Mouse (Mus musculus): ENCODE data around the gene Olfr156. TPM values are rescaled to one million over a fixed set of nuclear protein-coding genes. Genes with fewer than 3 reads are reported as not detected.

Gene Olfr156
- polyA plus RNA-seq, 1 experiment from 2014 or later: not detected

- 18% methylated on average over 2 of the region's 2 CpGs for WGBS (ENCODE audit: insufficient replicate concordance)
- Histone ChIP-seq H3K27ac (ENCODE audit: low read depth, low read length) (no peak overlapping the region), H3K36me3 (ENCODE audit: control insufficient read depth, insufficient read depth, low read length) (no peaks in the 10 kb centered on the region), H3K4me2 (no peak overlapping the region), H3K9me3 (replicated peaks; ENCODE audit: control insufficient read depth, low read length) (no peaks in the 10 kb centered on the region), H3K27me3 (ENCODE audit: control insufficient read depth, insufficient read depth, low read length) (no peaks in the 10 kb centered on the region), H3K4me3 (ENCODE audit: low read depth, low read length) (no peak overlapping the region), H3K4me1 (ENCODE audit: control insufficient read depth, insufficient read depth, low read length) (no peaks in the 10 kb centered on the region; the same call in 1 of the 2 replicates), H3K9ac (ENCODE audit: low read depth, low read length) (no peak overlapping the region)
- ATAC-seq (replicated peaks; ENCODE audit: insufficient number of reproducible peaks, low FRiP score, low TSS enrichment): no peak
Observed at GRCm38 (mm10) chr4:43772304-43772703, 51.4 kb downstream of the Olfr156 start.

DNA sequence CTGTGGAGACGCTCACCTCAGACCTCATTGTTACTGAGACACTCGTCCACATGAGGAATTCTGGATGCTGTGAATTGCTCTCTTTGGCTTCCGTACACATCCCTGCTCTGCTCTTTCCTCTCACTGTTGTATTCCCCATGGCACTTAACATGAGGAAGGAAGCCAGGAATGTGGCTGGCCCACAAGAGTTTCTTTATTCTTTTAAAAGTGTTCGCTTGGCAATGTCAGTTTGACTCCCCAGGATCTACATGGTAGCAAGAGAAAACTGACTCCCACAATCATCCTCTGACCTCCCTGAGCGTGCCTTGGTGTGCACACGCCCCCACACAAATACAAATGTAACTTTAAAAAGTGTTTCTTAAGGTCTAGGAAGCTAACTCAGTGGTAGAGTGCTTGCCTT is 52.1 kb downstream of the Olfr156 start:
- no peaks in the 10 kb centered on the region for H3K27me3 ChIP-seq (ENCODE audit: control insufficient read depth, insufficient read depth, low read length)
- no peak overlapping the region for H3K27ac ChIP-seq (ENCODE audit: low read depth, low read length)
- 53% methylated on average over 6 of the region's 6 CpGs for WGBS (ENCODE audit: insufficient replicate concordance)
- no peak overlapping the region for H3K9ac ChIP-seq (ENCODE audit: low read depth, low read length)
- H3K36me3 ChIP-seq (ENCODE audit: control insufficient read depth, insufficient read depth, low read length): no peaks in the 10 kb centered on the region
- no peak overlapping the region for H3K4me3 ChIP-seq (ENCODE audit: low read depth, low read length)
- no peak overlapping the region for H3K4me2 ChIP-seq
- ATAC-seq (replicated peaks; ENCODE audit: insufficient number of reproducible peaks, low FRiP score, low TSS enrichment): no peak
- H3K4me1 ChIP-seq (ENCODE audit: control insufficient read depth, insufficient read depth, low read length): no peaks in the 10 kb centered on the region; the same call in 1 of the 2 replicates
- no peaks in the 10 kb centered on the region for H3K9me3 ChIP-seq (replicated peaks; ENCODE audit: control insufficient read depth, low read length)

- Histone ChIP-seq H3K9me3 (replicated peaks; ENCODE audit: control insufficient read depth, low read length) (no peaks in the 10 kb centered on the region), H3K27me3 (ENCODE audit: control insufficient read depth, insufficient read depth, low read length) (no peaks in the 10 kb centered on the region), H3K4me2 (no peak within 1 kb of the TSS), H3K4me3 (ENCODE audit: low read depth, low read length) (no peak within 1 kb of the TSS), H3K9ac (ENCODE audit: low read depth, low read length) (no peak within 1 kb of the TSS), H3K27ac (ENCODE audit: low read depth, low read length) (no peak within 1 kb of the TSS), H3K4me1 (ENCODE audit: control insufficient read depth, insufficient read depth, low read length) (no peaks in the 10 kb centered on the region; the same call in 1 of the 2 replicates), H3K36me3 (ENCODE audit: control insufficient read depth, insufficient read depth, low read length) (no peaks in the 10 kb centered on the region)
- no peak for ATAC-seq (replicated peaks; ENCODE audit: insufficient number of reproducible peaks, low FRiP score, low TSS enrichment)
- WGBS (ENCODE audit: insufficient replicate concordance): 68% methylated on average over 6 of the region's 6 CpGs
Observed at GRCm38 (mm10) chr4:43770909-43771308, 52.8 kb downstream of the Olfr156 start, which contains the start of gene Olfr159. Olfr159 (minus strand) TSS chr4:43771009.

Other genes with a start within 250 kb of the Olfr156 start
- gene Rgp1, start 245.2 kb downstream of the Olfr156 start, polyA plus RNA-seq (2014; fragmentation: Nextera tagmentation; extraction: Ambion mirVana): 20.1 and 32.5 TPM in 2 replicates
- 14.3 and 18.4 TPM in 2 replicates for gene Gba2, start 245.0 kb downstream of the Olfr156 start, polyA plus RNA-seq (2014; fragmentation: Nextera tagmentation; extraction: Ambion mirVana)
- gene Msmp, start 239.4 kb downstream of the Olfr156 start, polyA plus RNA-seq (2014; fragmentation: Nextera tagmentation; extraction: Ambion mirVana): not detected in 2 replicates
- gene Npr2, start 192.0 kb downstream of the Olfr156 start, polyA plus RNA-seq (2014; fragmentation: Nextera tagmentation; extraction: Ambion mirVana): 7.2 and 7.8 TPM in 2 replicates
- gene Spag8, start 170.3 kb downstream of the Olfr156 start, polyA plus RNA-seq (2014; fragmentation: Nextera tagmentation; extraction: Ambion mirVana): 0.29 and 0.38 TPM in 2 replicates
- 128 and 131 TPM in 2 replicates for gene Hint2, start 167.4 kb downstream of the Olfr156 start, polyA plus RNA-seq (2014; fragmentation: Nextera tagmentation; extraction: Ambion mirVana)
- 2.7 and 3.3 TPM in 2 replicates for gene Tmem8b, start 154.9 kb downstream of the Olfr156 start, polyA plus RNA-seq (2014; fragmentation: Nextera tagmentation; extraction: Ambion mirVana)
- gene Fam221b, start 154.8 kb downstream of the Olfr156 start, polyA plus RNA-seq (2014; fragmentation: Nextera tagmentation; extraction: Ambion mirVana): 3.4 and 3.9 TPM in 2 replicates
- not detected in 2 replicates for gene Olfr70, start 123.1 kb downstream of the Olfr156 start, polyA plus RNA-seq (2014; fragmentation: Nextera tagmentation; extraction: Ambion mirVana)
- gene Olfr71, start 113.6 kb downstream of the Olfr156 start, polyA plus RNA-seq (2014; fragmentation: Nextera tagmentation; extraction: Ambion mirVana): not detected in 2 replicates
- gene Hrct1, start 96.7 kb downstream of the Olfr156 start, polyA plus RNA-seq (2014; fragmentation: Nextera tagmentation; extraction: Ambion mirVana): 0.59 and 0.99 TPM in 2 replicates
- 0.16 and 0.24 TPM in 2 replicates for gene Spaar, start 93.9 kb downstream of the Olfr156 start, polyA plus RNA-seq (2014; fragmentation: Nextera tagmentation; extraction: Ambion mirVana)
- not detected in 2 replicates for gene Olfr159, start 52.9 kb downstream of the Olfr156 start, polyA plus RNA-seq (2014; fragmentation: Nextera tagmentation; extraction: Ambion mirVana)
- gene Olfr157, start 16.3 kb upstream of the Olfr156 start, polyA plus RNA-seq (2014; fragmentation: Nextera tagmentation; extraction: Ambion mirVana): 0.03 TPM in 2 replicates
- not detected in 2 replicates for gene Olfr155, start 27.7 kb upstream of the Olfr156 start, polyA plus RNA-seq (2014; fragmentation: Nextera tagmentation; extraction: Ambion mirVana)
- gene Reck, start 51.6 kb upstream of the Olfr156 start, polyA plus RNA-seq (2014; fragmentation: Nextera tagmentation; extraction: Ambion mirVana): 11.8 and 13.6 TPM in 2 replicates
- gene Glipr2, start 133.5 kb upstream of the Olfr156 start, polyA plus RNA-seq (2014; fragmentation: Nextera tagmentation; extraction: Ambion mirVana): 112 and 136 TPM in 2 replicates
- not detected in 2 replicates for gene Ccin, start 159.6 kb upstream of the Olfr156 start, polyA plus RNA-seq (2014; fragmentation: Nextera tagmentation; extraction: Ambion mirVana)
- gene Clta, start 180.6 kb upstream of the Olfr156 start, polyA plus RNA-seq (2014; fragmentation: Nextera tagmentation; extraction: Ambion mirVana): 157 and 162 TPM in 2 replicates